Mouse (Mus musculus) gastrocnemius, adult 2 months (tissue): ENCODE data around the gene Asna1. TPM values are rescaled to one million over a fixed set of nuclear protein-coding genes. Genes with fewer than 3 reads are reported as not detected.
A peak's percentile ranks its signal among the peaks of the same experiment; 100 is the strongest.

ENCODE experiments used
- DNase-seq: peaks from one replicate; pipeline ENCODE4 v3.0.0; 2022
- H3K27ac ChIP-seq: fragments of 200-600 bp; 2 replicates; pipeline ENCODE4 v1.8.1; 2022; ENCODE audit warnings: mild to moderate bottlenecking
- H3K4me3 ChIP-seq: fragments of 200-600 bp; 2 replicates; pipeline ENCODE4 v1.8.1; 2022; ENCODE audit warnings: mild to moderate bottlenecking, moderate library complexity
- CTCF ChIP-seq: fragments of 200-600 bp; IDR thresholded peaks from 2 replicates; pipeline ENCODE4 v1.8.1; 2022; ENCODE audit warnings: antibody characterized with exemption, mild to moderate bottlenecking, moderate library complexity
- intact Hi-C: fragments of 180-260 bp; cut with DNase I; formaldehyde crosslinking; loops from one replicate; pipeline ENCODE4 v1.15.1; 2025
- total RNA-seq, 2 experiments: library from RNA; stranded (reverse); gene quantifications; 2 replicates each; pipeline ENCODE4 v1.2.3; 2021

The Asna1 gene
- total RNA-seq, 2 experiments from 2014 or later, result 50.6 to 58.0 TPM

DNA sequence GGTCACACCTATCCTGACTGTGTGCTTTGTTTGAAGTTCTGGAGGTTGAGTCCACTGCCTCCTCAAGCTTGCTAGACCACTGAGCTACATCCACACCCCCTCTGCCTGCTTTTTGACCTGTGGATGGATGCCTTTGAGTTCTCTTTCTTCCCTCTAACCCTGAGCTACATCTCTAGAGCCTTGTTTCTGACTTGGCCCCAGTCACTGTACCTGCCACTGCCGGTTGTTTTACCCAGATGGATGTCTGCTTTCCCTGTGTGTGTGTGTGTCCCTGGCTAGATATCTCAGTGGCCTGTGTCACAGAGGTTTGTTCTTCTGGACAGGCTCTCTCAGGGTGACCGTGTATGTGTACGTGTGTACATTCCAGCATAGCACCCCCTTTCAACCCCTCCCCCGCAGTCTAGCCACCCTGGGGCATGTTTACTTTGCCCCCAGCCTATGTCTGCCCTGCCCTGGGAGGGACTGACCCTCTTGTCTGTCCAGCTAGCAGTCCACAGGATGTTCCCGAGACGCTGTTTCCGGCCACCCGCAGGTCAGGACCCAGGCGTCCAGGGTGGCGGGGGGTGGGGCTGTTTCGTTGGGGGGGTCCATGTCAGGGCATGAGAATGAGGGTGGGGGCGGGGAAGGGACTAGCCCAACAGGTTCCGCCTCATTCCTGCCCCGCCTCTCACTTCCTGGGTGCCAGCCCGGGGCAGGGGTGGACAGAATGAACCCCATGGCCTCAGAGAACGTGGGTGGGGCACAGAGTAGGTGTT lies 40.6 kb downstream of the Asna1 start:
- intact Hi-C loops, result no loop called here
- DNase-seq, result no peak
- Histone ChIP-seq H3K27ac (peak overlapping the region; percentile 87), H3K4me3 (peak overlapping the region; percentile 86)
- no peak for TF ChIP-seq CTCF

DNA sequence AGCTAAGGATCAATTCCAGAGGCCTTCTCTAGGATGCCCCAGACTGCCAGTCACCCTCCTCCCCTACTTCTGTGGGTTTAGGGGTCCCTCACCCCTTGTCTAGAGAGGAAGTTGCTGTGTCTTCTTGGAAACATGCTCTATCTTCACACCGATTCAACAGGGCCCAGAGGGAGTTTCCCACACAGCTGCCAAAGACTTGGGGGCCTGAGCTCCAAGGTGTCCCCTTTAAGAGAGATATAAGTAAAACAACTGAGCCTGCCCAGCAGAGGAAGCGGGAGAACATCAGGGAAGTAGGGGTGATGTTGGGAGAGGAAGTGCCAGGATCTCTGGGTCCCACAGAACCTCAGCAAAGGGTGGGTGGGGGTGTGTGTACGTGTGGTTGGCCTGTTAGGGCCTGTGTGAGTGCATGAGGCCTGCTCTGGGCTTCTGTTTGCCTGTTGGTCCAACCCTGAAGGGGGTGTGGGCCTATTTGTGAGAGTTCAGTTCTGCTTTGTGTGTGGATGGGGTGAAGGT lies 42.5 kb downstream of the Asna1 start:
- intact Hi-C loops, result no loop called here
- no peak for DNase-seq
- Histone ChIP-seq H3K27ac (peak overlapping the region; percentile 100; the same call in 1 of the 2 replicates), H3K4me3 (no peak overlapping the region)
- TF ChIP-seq CTCF, result no peak

DNA sequence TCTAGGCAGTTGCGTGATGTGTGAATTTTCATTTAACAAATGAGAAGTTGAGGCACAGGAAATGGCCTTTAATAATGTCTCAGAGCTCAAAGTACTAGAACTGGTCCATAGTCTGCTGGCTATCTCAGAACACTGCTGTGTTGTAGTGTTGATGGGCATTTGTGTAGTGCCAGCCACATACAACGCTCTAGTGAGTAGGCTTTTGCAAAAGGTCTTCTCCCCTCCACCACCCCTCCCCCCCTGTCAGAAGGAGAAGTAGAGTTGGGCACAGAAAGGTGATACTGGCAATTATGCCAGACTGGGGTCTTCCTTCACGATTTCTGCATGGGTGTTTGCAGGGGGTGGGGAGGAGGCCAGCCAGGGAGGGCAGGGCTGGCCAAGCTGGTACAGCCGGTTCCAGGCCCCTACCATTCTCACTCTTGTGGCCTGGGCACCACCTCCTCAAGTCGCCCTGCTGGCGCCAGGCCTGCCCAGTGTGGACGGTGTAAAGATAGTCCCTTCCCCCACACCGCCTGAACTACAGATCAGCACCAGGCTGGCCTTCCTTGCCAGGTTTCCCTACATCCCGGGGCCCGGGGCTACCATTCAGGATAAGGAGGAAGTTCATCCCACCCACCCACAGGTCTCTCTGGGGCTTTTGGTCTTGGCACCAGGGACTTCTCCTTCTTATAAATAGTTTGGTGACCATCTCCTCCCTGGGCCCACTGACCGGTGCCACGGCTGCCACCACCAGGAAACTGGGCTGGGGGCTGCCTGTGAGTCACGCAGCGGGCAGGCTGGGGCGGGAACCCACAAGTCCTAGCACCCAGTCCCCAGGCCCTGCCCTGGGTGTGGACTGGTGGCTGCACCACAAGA lies 43.2 kb downstream of the Asna1 start:
- intact Hi-C loops, result no loop called here
- peak overlapping the region; percentile 100 for H3K27ac ChIP-seq
- H3K4me3 ChIP-seq, result no peak overlapping the region
- DNase-seq, result peak; percentile 26
- TF ChIP-seq CTCF, result no peak

DNA sequence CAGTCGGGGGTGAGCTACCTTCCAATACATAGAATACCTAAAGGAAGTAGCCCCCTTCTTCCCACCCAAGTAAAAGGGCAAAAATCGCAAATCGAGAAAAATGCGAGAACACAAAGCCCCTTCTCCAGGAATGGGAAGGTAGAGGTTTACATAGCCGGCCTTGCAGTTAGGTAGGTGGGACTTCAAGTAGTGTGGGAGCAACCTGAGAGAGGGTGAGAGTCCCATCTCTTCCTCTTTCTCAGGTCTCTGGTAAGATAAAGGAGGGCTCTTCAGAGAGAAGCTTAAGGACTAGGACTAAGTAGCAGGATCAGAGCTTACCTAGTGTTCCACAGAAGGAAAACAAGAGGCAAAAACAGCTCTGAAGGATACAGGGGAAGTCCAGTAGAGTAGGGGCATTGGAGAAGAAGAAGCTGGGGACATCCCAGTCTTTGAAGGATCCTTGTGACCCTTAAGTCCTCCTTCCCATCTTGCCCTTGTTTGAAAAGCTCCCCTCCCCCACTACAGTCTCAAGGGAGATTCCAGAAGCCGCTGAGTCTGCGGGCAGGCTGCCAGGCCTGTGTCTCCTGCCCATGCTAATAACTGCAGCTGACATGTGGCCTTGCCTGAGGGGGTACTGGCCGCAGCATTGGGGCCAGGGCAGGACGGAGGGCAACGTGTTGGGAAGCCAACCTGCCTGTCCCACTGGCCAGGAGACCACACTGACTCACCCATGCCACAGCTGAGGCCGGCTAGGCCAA lies 44.3 kb downstream of the Asna1 start:
- TF ChIP-seq CTCF, result no peak
- intact Hi-C loops, result no loop called here
- peak; percentile 81 for DNase-seq
- Histone ChIP-seq H3K27ac (peak overlapping the region; percentile 100), H3K4me3 (peak overlapping the region; percentile 89)

- Histone ChIP-seq H3K4me3 (peak overlapping the region; percentile 89), H3K27ac (peak overlapping the region; percentile 100)
- peak; percentile 93 for DNase-seq
- TF ChIP-seq CTCF, result no peak
- intact Hi-C loops, result loop anchor here (5.0 to 10.0 kb wide), 3 partner anchors 92 to 315 kb away; partner anchors contain the start of genes Calr, Dhps and Ier2
Measured at GRCm38 (mm10) chr8:84979599-84980421, 45.3 kb downstream of the Asna1 start.

DNA sequence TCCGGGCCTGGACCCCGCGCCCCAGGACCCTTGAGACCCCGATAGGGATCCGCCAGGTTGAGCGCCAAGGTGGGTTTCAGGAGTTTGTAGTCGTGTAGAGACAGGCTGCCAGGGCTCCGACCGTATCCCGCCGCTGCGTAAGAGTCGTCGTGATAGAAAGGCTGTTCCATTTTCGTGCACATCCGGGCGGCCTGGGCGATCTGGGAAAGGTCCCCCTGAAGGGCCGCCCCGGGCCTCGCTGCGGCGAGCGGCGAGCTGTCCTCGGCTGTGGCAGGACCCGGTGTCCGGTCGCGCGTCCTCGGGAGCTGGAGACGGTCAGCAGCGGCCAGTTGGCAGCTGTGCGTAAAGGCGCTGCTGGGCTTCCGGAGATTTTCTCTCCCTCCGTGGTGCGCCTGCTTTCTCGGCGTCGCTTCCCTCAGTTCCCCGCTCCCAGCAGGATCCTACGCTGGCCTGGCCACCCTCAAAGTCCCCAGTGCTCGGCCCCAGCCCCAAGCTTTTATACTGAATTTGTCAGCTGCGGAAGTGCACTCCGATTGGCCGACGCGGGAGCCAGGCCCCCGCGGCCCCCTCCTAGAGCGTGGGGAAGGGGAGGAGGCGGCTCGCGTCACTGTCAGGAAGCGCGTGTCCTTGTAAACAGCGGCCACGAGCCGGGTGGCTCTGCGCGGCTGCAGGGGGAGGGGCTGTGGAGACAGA lies 46.7 kb downstream of the Asna1 start, which contains the start of gene Junb:
Junb (minus strand) TSS at position 471 of the 693 bp plus-strand sequence.
- peak; percentile 97 for DNase-seq
- Histone ChIP-seq H3K4me3 (peak within 1 kb of the TSS; percentile 89), H3K27ac (peak within 1 kb of the TSS; percentile 100)
- intact Hi-C loops, result loop anchor here (5.0 to 10.0 kb wide), 3 partner anchors 94 to 314 kb away; partner anchors contain the start of genes Calr, Dhps and Ier2
- TF ChIP-seq CTCF, result no peak

- TF ChIP-seq CTCF, result no peak
- Histone ChIP-seq H3K27ac (peak overlapping the region; percentile 100), H3K4me3 (peak overlapping the region; percentile 89)
- DNase-seq, result peak; percentile 77
- intact Hi-C loops, result loop anchor here (5.0 to 10.0 kb wide), 3 partner anchors 95 to 313 kb away; partner anchors contain the start of genes Calr, Dhps and Ier2
Measured at GRCm38 (mm10) chr8:84977435-84978247, 47.4 kb downstream of the Asna1 start.

DNA sequence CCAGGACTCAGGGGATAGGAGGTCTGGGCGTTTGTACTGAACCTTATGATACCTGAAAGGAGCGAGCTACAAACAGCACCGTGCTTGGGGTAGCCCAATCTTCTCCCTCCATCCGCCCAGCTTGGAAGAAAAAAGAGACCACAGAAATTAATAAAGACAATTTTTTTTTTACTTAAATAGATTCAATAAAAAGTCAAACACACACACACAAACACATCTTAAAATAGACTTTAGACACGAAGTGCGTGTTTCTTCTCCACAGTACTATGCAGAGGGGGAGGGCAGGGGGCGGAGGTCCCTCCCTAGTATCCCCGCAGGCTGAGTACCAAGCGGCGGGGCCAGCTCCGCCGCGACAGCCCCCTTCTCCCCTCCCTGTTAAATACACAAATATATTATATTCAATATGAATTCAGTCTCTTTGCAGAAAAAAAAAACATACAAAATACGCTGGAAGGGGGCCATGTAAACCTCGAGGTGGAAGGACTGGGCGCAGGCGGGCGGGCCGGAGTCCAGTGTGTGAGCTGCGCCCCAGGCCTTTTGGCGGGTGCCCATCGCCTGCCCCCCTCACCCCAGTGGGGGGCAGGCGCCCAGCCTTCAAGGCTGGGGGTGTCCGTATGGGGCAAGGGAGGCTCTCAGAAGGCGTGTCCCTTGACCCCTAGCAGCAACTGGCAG lies 48.2 kb downstream of the Asna1 start:
- no peak for DNase-seq
- peak overlapping the region; percentile 89 for H3K4me3 ChIP-seq
- H3K27ac ChIP-seq, result peak overlapping the region; percentile 100
- intact Hi-C loops, result loop anchor here (5.0 to 10.0 kb wide), 3 partner anchors 95 to 312 kb away; partner anchors contain the start of genes Calr, Dhps and Ier2
- no peak for TF ChIP-seq CTCF

- H3K27ac ChIP-seq, result peak overlapping the region; percentile 100
- DNase-seq, result peak; percentile 96
- TF ChIP-seq CTCF, result no peak; the same call in 1 of the 2 replicates
- intact Hi-C loops, result loop anchor here (5.0 to 10.0 kb wide), 3 partner anchors 96 to 311 kb away; partner anchors contain the start of genes Calr, Dhps and Ier2
- H3K4me3 ChIP-seq, result peak overlapping the region; percentile 89
Measured at GRCm38 (mm10) chr8:84976031-84976762, 48.9 kb downstream of the Asna1 start.
